Mouse (Mus musculus) hematopoietic stem cell, adult 5-6 weeks (primary cell): ENCODE measurements around the gene Rbbp8nl. TPM values are rescaled to one million over a fixed set of nuclear protein-coding genes. Genes with fewer than 3 reads are reported as not detected.

Experiments
- ATAC-seq, 2 experiments: fragments of 125-278 bp in 1 of 2; replicated peaks in 1 of 2; 2 replicates each; pipeline ENCODE4 v1.8.0; 2016 to 2017; ENCODE audit warnings: inconsistent platforms in 2 of 2, mild to moderate bottlenecking in 2 of 2, moderate number of reproducible peaks in 2 of 2, low read depth in 1 of 2, moderate TSS enrichment in 1 of 2; ENCODE audit not compliant: low FRiP score in 2 of 2, poor library complexity in 2 of 2, severe bottlenecking in 2 of 2, insufficient read depth in 1 of 2, low TSS enrichment in 1 of 2
- total RNA-seq: library from RNA; stranded (forward); fragments of 172-1452, 232-1000 nt; gene quantifications from 2 replicates; pipeline ENCODE4 v1.2.3, GENCODE M21; 2017

Rbbp8nl gene
- total RNA-seq, 1 experiment from 2014 or later: not detected

DNA sequence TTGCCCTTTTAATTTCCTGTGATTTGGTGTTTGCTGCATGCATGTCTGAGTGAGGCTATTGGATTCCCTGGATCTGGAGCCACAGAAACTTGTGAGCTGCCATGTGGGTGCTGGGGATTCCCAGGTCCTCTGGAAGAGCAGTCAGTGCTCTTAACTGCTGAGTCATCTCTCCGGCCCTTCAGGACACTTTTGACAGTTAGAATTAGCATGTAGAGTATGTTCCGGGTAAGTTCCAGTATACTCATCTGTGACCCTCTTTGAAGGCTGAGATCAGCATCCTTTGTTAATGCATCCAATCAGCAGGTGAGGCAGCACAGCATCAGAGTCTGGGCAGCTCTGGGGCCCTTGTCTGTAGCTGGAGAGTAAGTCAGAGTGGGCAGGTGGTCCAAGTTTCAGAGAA, 10.6 kb upstream of the Rbbp8nl start:
- ATAC-seq: no peak

DNA sequence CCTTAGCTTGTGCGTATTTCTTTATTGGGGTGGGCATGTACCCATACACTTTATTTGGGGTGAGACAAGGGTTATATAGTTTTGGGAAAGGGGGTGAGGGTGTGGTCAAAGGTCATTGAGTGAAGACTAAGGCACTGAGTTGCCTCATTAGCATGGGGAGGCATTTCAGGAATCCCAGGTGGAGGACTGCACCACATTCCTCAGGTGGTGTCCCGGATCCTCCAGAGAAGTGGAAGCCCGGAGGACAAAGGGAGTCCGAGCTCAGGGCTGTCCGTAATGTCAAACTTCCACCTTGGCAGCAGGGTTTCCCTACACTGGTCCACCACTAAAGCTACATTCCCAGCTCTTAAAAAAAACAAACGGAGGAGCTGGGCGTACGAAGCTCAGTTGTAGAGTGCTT, 3.2 kb upstream of the Rbbp8nl start:
- ATAC-seq: no peak

DNA sequence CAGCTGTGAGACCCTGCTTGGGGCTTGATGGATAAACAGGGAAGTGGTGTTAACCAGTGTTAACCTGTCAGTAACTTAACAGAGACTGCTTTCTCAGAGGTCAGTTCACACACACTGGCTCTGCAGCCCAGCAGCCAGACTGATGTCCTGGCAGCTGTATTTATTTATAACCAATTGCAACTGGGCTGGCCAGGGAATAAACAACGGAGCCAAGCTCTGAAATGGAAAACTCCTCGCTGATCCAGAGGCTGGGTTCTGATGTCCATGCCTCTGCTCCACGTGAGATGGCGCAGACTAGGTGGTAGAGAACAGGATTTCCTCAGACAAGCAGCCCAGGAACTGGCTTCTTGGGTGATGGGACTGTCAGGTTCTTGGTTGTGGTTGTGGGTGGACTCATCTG, 2.3 kb upstream of the Rbbp8nl start:
- no peak for ATAC-seq

DNA sequence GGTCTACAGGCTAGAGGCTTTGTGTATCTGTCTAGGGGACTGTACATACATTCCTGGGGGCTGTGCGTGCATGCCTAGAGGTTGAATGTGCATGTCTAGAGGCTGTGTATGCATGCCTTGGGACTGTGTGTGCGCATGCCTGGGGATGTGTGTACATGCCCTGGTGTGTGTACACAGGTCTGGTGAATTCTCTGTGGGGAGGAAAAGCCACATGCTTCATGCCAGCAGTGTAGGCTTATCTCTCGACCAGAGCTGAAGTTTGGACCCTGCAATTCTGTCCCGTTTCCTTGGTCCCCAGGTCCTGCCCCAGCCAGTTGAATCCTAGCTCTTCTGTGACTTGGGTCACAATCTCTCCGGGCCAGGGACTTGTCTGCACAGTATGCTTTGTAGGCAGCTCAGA, 1.9 kb upstream of the Rbbp8nl start:
- ATAC-seq: no peak

DNA sequence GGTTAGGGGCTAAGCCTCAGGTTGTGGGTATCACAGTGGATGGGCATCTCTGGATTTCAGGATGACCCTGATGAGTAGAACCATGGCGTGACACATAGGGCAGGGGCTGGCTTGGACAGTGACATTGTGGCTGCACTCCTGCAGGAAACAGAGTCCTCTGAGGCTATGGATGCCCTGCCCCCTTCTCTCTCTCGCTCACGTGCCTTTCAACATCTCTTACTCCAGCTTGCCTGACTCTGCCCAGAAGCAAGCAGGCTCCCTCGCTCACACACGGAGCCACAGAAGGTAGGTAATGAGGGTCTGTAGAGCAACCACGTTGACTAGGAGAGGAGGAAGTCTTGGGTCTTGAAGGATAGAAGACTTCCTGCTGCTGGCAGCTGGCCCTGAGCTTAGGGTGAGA, 824 bp upstream of the Rbbp8nl start:
- no peak for ATAC-seq

GRCm38 (mm10) chr2:180288966-180289365, 713 bp downstream of the Rbbp8nl start:
- no peak for ATAC-seq

GRCm38 (mm10) chr2:180279321-180279720, 10.4 kb downstream of the Rbbp8nl start:
- ATAC-seq: no peak

DNA sequence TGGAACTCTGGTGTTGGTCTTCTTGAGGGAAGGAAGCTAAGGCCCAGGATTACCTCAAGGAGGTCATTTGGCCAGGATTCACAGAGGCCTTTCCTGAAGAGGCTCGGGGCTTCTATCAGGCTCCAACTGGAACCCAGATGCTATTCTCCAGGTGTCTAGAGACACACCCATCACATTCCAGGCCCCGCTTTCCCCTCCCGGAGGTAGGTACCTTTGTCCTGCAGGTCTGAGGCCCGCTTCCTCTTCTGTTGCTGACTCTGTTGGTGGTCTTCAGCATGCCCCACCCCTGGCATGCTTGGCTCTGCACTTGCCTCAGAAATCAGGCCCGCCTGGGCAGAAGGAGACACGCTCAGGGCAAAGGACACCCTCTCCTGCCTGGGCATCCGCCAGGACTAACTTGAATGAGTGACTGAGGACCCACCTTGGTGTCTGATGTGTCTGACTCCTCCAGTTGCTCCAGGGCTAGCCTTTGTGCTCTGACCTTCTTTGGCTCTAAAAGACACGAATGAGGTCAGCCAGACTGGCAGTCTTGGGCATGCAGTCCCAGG, 11.8 kb downstream of the Rbbp8nl start:
- ATAC-seq: no peak

DNA sequence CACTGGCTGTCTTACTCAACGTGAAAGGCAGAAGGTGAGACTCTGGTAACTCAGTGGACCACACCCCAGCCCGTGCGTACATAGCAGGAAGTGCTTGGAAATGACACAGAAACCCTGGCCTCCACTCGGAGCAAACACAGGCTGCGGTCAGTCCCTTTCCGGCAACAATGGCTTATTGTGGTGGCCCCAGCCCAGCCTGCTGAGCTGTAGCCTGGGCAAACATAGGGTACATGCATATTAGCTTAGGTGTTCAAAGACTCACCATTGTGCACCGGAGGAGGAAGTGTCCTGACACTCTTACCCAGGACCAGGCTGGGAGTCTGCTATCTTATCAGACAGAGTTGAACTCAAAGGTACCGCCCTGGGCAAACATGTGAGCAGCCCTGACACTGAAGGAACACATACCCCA, 12.8 kb downstream of the Rbbp8nl start:
- peak; percentile 58 to 60 for ATAC-seq

GRCm38 (mm10) chr2:180276385-180276784, 13.3 kb downstream of the Rbbp8nl start:
- peak in 1 of 2 experiments; percentile 0; a peak in 1 of 4 replicates for ATAC-seq

GRCm38 (mm10) chr2:180275836-180276235, 13.8 kb downstream of the Rbbp8nl start:
- ATAC-seq: peak; percentile 38 to 43

DNA sequence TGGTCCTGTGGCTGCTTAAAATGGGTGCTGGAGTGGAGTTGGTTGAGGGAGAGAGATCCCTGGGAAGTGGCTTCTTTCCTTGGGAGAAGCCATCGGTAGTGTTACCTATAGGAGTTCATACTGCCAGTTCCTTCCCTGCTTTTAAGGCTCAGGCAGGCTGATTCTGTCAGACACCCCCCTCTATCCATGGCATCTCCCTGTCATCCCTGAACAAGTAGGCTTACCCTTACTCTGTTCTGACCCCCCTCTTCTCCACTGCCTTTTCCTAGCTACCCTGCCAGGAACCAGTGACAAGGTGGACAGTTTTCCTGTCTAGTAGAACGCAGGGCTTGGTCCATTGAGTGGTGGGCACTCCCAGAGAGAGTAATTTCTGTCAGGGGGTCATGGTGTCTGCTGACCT, 15.2 kb downstream of the Rbbp8nl start:
- no peak for ATAC-seq

DNA sequence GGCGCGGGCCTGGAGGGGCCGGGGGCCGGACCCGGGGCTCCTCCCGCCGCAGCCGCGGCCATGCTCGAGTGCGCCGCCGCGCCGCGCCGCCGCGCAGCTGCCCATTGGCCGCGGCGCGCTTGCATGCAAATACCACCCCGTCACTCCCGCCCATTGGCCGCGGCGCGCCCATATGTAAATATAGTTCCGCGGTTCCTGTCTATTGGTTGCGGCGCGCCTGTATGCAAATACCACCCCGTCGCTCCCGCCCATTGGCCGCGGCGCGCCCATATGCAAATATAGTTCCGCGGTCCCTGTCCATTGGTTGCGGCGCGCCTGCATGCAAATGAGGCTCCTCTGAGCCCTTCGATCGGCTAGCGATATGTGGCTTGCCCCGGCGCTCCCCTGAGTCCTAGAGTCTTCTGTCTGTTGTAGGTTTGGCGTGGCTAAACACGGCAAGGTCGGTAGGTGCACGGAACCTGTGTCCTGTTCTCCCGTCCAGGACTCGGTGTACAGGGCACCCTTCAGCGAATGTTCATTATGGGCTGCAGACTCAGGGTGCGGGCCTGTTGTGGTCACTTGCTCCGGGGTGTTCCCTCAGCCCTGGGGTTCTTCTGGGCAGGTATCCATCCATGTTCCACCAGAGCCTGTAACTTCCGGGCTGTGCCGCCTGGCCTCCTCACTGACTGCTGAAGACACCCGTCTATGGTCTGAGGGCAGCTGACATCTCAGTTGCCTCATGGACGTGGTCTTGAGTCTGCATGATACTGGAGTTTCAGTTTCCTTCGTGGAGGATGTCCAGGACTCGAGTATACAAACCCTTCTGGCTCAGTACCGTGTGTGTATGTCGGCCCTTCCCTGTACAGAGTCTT, 16.1 kb downstream of the Rbbp8nl start, which contains the start of gene Cables2:
Cables2 (minus strand) TSS at position 103 of the 851 bp plus-strand sequence.
- peak; percentile 77 to 81 for ATAC-seq

- ATAC-seq: no peak
Measured at GRCm38 (mm10) chr2:180272884-180273321, 16.8 kb downstream of the Rbbp8nl start.

DNA sequence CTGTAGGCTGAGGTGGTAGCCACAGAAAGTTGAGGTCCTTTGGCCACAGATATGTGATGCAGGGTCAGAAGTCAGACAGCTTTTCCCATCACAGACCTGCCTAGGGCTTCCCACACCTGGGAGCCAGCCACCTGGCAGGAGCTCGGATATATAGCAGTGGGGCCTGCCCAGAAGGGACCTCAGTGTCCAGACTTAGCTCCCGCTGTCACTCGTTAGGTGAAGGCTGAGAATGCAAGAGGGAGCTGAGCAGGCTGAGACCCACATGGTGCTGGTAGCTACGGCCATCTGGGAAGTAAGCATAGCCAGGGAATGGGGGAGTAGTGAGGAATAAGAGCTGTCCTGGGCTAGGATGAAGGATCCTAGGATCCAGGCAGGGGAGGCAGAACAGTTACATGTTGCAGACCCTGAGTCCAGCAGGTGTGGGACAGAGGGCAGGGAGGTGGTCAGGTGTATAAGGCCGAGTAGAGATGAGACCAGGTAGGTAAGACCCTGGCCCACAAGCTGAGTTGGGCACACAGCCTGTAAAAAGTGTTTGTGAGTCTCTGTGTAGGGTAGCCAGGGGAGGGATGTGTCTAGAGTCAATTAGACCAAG, 17.8 kb downstream of the Rbbp8nl start:
- no peak for ATAC-seq

- ATAC-seq: peak; percentile 12 to 23; a peak in 1 of 4 replicates
Measured at GRCm38 (mm10) chr2:180270537-180271255, 19.0 kb downstream of the Rbbp8nl start.

DNA sequence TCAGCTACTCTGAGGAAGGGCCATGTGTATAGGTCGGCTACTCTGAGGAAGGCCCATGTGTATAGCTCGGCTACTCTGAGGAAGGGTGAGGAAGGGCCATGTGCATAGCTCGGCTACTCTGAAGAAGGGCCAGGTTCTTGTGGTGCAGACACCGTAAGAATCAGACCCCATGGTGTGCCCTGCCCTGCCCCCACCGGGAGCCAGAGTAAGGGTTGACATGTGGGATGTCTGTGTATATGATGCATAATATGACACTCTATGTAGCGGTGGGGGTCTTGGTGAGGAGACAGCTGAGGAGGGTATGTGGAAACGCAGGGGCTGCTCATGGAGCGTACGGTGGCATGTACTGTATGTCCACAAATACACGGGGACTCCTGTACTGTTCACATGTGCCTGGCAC, 20.4 kb downstream of the Rbbp8nl start:
- no peak for ATAC-seq

DNA sequence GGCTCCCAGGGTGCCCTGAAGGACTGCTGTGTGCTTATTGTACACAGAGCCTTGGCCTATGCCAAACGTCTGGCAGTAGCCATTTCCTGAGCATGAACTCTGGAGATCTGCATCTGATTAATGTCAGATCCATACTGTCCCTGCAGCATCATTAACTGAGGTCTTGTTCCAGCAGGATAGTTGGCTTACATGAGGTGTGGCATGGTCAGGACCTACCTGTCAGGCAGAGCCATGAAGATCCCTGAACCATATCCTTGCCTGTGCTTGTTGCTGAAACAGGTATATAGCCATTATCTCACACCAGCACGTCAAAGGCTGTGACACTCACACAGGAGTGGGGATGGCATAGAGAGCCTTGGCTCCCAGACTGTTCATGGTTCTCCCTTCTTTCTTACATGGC, 21.7 kb downstream of the Rbbp8nl start:
- no peak for ATAC-seq
